Mouse (Mus musculus) intestine, embryonic 14.5 days (tissue): ENCODE results near the gene Zar1l. TPM values are rescaled to one million over a fixed set of nuclear protein-coding genes. Genes with fewer than 3 reads are reported as not detected.

ENCODE experiments used
- ATAC-seq: fragments of 200-750 bp; cut with Nextera tagmentation; replicated peaks from 2 replicates; pipeline ENCODE4 v1.8.0; 2017; ENCODE audit warnings: low read depth, moderate number of reproducible peaks, moderate TSS enrichment, moderate library complexity; ENCODE audit not compliant: low FRiP score, low TSS enrichment
- DNase-seq: peaks from one replicate; pipeline ENCODE4 v3.0.0-alpha.2; 2018; ENCODE audit warnings: low spot score
- H3K27ac ChIP-seq: fragments of 300-500 bp; sonication (generic); 2 replicates; pipeline ENCODE4 v1.5.1; 2014; ENCODE audit warnings: low read depth, mild to moderate bottlenecking, control low read depth
- H3K27me3 ChIP-seq: fragments of 300-500 bp; sonication (generic); replicated peaks from 2 replicates; pipeline ENCODE4 v1.6.1; 2014; ENCODE audit warnings: low read length, control low read depth; ENCODE audit not compliant: control insufficient read depth, insufficient read depth
- H3K36me3 ChIP-seq: fragments of 300-500 bp; sonication (generic); 2 replicates; pipeline ENCODE4 v1.6.1; 2014; ENCODE audit warnings: low read length, control low read depth; ENCODE audit not compliant: control insufficient read depth, insufficient read depth
- H3K4me1 ChIP-seq: fragments of 300-500 bp; sonication (generic); replicated peaks from 2 replicates; pipeline ENCODE4 v1.6.1; 2014; ENCODE audit warnings: low read length, control low read depth, mixed read lengths; ENCODE audit not compliant: control insufficient read depth, insufficient read depth
- H3K4me2 ChIP-seq: fragments of 300-500 bp; sonication (generic); 2 replicates; pipeline ENCODE4 v1.6.1; 2014; ENCODE audit warnings: low read length
- H3K4me3 ChIP-seq: fragments of 300-500 bp; sonication (generic); 2 replicates; pipeline ENCODE4 v1.5.1; 2014; ENCODE audit warnings: low read depth, low read length, control low read depth, mixed read lengths
- H3K9ac ChIP-seq: fragments of 300-500 bp; sonication (generic); 2 replicates; pipeline ENCODE4 v1.6.1; 2014; ENCODE audit warnings: mild to moderate bottlenecking, low read length
- H3K9me3 ChIP-seq: fragments of 300-500 bp; sonication (generic); 2 replicates; pipeline ENCODE4 v1.6.1; 2016; ENCODE audit warnings: low read length, control low read depth; ENCODE audit not compliant: control insufficient read depth
- WGBS: fragments of 180-500 bp; shearing (Covaris S2); extraction: QIAGEN DNeasy Blood & Tissue Kit; methylation state at CpG from one replicate; pipeline ENCODE4 v1.1.7; 2014; 5-methylcytosine and 5-hydroxymethylcytosine counted together
- polyA plus RNA-seq: library from polyadenylated mRNA; unstranded; fragments of >200 nt; fragmentation: Nextera tagmentation; extraction: Ambion mirVana; gene quantifications from 2 replicates; pipeline ENCODE4 v1.2.1, GENCODE M21; 2014

Zar1l gene
- polyA plus RNA-seq = not detected in 2 replicates

DNA sequence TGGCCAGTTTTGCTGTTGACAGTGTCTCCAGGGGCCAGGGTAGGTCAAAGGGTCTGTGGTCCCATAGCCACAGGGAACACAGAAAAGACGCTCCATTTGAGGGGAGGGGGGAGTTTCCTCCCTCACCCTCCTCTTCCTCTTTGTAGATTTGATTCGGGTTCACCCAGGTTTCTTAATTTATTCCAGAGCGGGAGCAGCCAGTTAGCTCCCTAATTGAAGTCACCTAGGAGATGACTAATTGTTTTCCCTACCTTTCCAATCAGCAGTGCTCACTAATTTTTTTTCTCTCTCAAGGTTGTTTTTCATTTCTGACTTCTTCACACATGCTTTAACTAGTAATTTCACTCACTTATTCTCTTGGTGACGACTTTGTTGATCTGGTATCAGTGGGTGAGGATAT, at the start of gene Zar1l:
Zar1l (minus strand) TSS at position 101 of the 400 bp plus-strand sequence.
- DNase-seq = no peak
- ATAC-seq = no peak
- H3K27me3 ChIP-seq = no peaks in the 10 kb centered on the region
- peaks cover under 1% of the 10 kb centered on the region; the same call in 1 of the 2 replicates for H3K4me1 ChIP-seq
- no peak within 1 kb of the TSS for H3K4me2 ChIP-seq
- H3K36me3 ChIP-seq = no peaks in the 10 kb centered on the region
- H3K9ac ChIP-seq = no peak within 1 kb of the TSS
- no peak within 1 kb of the TSS for H3K4me3 ChIP-seq
- no peak within 1 kb of the TSS for H3K27ac ChIP-seq
- WGBS = 60% methylated on average over 4 of the region's 4 CpGs
- H3K9me3 ChIP-seq = no peaks in the 10 kb centered on the region

DNA sequence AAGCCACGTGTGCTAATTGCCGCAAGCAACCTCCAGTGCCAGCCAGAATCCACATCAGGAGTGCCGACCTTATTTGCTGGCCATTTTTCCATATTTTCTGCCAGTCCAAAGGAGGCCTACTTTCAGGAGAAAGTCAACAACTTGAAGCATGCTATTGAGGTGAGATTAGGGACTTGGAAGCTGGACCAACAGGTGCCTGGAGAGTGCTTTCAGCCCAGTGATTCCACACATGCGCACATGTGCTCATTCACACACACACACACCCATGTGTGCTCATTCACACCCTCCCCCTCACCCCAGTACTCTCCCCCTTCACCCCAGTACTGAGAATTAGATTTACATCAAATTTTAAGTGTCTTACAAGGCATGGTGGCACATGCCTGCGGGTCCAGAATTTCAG, 49.0 kb upstream of the Zar1l start:
- 90% methylated on average over 5 of the region's 5 CpGs for WGBS
- Histone ChIP-seq H3K27me3 (no peaks in the 10 kb centered on the region), H3K27ac (no peak overlapping the region), H3K9ac (no peak overlapping the region), H3K4me2 (no peak overlapping the region), H3K36me3 (peaks cover 74% of the 10 kb centered on the region), H3K9me3 (no peaks in the 10 kb centered on the region), H3K4me1 (no peaks in the 10 kb centered on the region), H3K4me3 (no peak overlapping the region)
- ATAC-seq = no peak
- no peak for DNase-seq

DNA sequence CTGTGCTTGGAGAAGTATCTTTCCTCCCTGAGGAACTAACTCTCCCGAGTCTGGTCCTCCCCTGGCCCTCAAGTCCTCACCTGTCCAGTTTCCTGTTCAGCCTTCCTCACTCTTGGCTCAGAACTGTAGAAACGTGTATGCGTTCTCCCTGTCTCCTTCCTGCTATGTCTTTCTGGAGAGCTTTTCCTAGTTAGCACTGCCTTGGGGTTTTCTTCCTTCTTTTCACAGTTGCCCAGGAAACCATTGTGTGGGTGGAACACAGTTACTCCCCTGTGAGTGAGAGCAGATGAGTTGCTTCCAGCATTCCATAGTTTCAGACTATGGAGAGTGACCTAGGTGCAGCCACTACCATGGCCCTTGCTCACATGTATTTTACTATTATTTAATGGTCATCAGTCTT, 48.3 kb upstream of the Zar1l start:
- DNase-seq = peak; percentile 48
- no peak for ATAC-seq
- WGBS = 64% methylated on average over 3 of the region's 3 CpGs

DNA sequence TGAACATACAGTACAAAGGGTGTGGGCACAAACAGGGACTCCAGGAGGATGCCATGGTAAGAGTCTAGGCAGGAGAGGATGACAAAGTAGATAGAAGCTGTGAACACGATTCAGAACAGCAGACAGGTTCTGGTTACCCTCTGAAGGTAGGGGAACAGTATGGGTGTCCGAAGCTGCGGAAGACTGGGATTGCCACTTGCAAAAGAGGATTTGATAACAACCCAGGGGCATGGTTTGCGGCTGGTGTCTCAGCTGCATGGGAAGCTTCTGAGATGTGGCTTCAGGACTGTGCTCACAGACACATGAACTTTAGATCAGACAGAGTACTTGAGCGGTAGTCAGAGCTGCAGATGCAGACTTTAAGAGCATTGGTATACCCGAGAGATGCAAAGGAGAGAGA, 46.5 kb upstream of the Zar1l start:
- H3K4me2 ChIP-seq = no peak overlapping the region
- H3K36me3 ChIP-seq = peaks cover 74% of the 10 kb centered on the region
- no peaks in the 10 kb centered on the region for H3K27me3 ChIP-seq
- ATAC-seq (no peak), DNase-seq (peak; percentile 42)
- 94% methylated on average over 6 of the region's 6 CpGs for WGBS
- H3K9ac ChIP-seq = no peak overlapping the region
- no peaks in the 10 kb centered on the region for H3K9me3 ChIP-seq
- no peak overlapping the region for H3K4me3 ChIP-seq
- no peaks in the 10 kb centered on the region for H3K4me1 ChIP-seq
- no peak overlapping the region for H3K27ac ChIP-seq

More for the DNA sequence above, 48.3 kb upstream of the Zar1l start:
- Histone ChIP-seq H3K4me3 (no peak overlapping the region), H3K4me2 (no peak overlapping the region), H3K9me3 (no peaks in the 10 kb centered on the region), H3K36me3 (peaks cover 71% of the 10 kb centered on the region), H3K9ac (no peak overlapping the region), H3K4me1 (no peaks in the 10 kb centered on the region), H3K27me3 (no peaks in the 10 kb centered on the region), H3K27ac (no peak overlapping the region)

DNA sequence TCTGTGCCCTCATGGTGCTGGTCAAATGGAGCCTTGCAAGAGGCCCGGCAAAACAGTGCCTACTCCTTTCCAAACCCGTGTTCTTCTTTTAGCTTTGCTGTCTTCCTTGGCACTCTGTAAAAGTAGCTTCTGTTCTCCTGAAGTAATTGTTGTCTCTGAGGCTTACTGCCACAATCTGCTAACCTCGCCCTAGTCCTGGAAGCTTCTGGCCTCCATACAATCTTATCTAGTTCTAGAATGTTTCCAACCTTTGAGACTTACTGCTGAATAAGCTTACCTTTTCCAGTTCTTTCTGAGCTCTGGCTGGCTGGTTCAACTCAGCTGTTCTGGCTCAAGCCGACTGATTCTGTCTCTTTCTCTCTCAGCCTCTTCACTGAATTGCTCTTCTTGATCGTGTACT, 43.8 kb upstream of the Zar1l start:
- peak; percentile 42 for DNase-seq
- 83% methylated on average over 5 of the region's 5 CpGs for WGBS
- ATAC-seq = no peak
- no peak overlapping the region for H3K9ac ChIP-seq
- no peak overlapping the region for H3K4me3 ChIP-seq
- H3K27me3 ChIP-seq = no peaks in the 10 kb centered on the region
- no peak overlapping the region for H3K4me2 ChIP-seq
- no peaks in the 10 kb centered on the region for H3K9me3 ChIP-seq
- peaks cover 66% of the 10 kb centered on the region for H3K36me3 ChIP-seq
- no peaks in the 10 kb centered on the region for H3K4me1 ChIP-seq
- no peak overlapping the region for H3K27ac ChIP-seq

DNA sequence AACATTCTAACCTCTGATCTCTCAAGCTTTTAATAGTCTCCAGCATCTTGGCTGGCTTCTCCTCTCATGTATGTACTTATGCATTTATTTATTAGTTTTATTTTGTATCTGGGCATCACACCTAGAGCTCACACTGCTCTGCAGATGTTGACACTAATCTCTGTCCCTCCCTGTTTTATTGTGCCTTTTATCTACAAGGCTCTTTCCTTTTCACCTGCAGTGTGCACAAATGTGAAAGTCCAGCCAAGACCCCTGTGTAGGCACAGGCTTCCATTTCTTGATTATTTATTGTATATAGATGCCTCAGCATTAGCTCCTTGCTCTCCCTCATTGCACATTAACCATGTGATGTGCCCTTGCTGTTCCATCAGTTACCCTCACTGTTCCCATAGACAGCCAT, 43.4 kb upstream of the Zar1l start:
- Histone ChIP-seq H3K36me3 (peaks cover 63% of the 10 kb centered on the region), H3K27me3 (no peaks in the 10 kb centered on the region), H3K9ac (no peak overlapping the region), H3K27ac (no peak overlapping the region), H3K9me3 (no peaks in the 10 kb centered on the region), H3K4me2 (no peak overlapping the region), H3K4me3 (no peak overlapping the region), H3K4me1 (no peaks in the 10 kb centered on the region)
- no peak; the same call in 1 of the 2 replicates for ATAC-seq
- no peak for DNase-seq

DNA sequence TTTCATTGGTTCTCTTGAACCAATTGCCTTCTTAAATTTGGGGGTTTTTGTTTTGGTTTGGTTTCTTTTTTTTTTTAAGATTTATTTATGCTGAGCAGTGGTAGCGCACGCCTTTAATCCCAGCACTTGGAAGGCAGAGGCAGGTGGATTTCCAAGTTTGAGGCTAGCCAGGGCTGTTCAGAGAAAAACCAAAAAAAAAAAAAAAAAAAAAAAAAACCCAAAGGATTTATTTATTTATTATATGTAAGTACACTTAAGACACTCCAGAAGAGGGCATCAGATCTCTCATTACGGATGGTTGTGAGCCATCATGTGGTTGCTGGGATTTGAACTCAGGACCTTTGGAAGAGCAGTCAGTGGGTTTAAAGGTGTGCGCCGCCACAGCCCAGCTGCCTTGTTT, 42.9 kb upstream of the Zar1l start:
- DNase-seq (peak; percentile 4), ATAC-seq (no peak)
- Histone ChIP-seq H3K4me1 (no peaks in the 10 kb centered on the region), H3K4me3 (no peak overlapping the region), H3K9ac (no peak overlapping the region), H3K36me3 (peaks cover 65% of the 10 kb centered on the region), H3K27me3 (no peaks in the 10 kb centered on the region), H3K9me3 (no peaks in the 10 kb centered on the region), H3K27ac (no peak overlapping the region), H3K4me2 (no peak overlapping the region)
- WGBS = 94% methylated on average over 5 of the region's 5 CpGs

DNA sequence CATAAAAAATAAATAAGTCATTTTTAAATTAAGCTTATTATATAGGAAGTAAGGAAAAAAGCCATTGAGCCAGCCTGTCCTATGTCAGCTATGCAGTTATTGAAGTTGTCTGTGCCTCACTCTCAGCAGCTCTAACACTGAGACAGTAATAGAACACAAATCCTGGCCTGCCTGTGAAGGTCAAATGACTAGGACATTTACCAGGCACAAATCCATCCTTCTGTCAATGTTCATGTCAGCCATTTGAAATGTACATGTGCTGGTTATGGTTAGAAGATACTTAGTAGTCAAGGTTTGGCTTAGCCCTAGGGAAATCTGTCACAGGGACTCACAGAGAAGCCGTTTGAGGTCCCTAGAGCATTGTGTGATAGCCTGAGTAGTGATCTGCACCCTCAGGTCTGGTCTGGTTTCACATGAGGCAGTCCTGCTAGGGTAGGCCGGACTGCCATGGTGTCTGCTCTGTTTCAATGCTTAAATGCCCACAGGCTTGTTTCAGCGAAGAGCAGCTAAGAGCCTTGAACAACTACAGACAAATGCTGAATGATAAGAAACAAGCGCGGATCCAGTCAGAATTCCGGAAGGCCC, 41.6 kb upstream of the Zar1l start:
- no peak for ATAC-seq
- Histone ChIP-seq H3K9ac (no peak overlapping the region), H3K4me1 (no peaks in the 10 kb centered on the region), H3K9me3 (no peaks in the 10 kb centered on the region), H3K4me3 (no peak overlapping the region), H3K27ac (no peak overlapping the region), H3K27me3 (no peaks in the 10 kb centered on the region), H3K4me2 (no peak overlapping the region), H3K36me3 (peaks cover 69% of the 10 kb centered on the region)
- DNase-seq = peak; percentile 15
- WGBS = 93% methylated on average over 6 of the region's 6 CpGs

DNA sequence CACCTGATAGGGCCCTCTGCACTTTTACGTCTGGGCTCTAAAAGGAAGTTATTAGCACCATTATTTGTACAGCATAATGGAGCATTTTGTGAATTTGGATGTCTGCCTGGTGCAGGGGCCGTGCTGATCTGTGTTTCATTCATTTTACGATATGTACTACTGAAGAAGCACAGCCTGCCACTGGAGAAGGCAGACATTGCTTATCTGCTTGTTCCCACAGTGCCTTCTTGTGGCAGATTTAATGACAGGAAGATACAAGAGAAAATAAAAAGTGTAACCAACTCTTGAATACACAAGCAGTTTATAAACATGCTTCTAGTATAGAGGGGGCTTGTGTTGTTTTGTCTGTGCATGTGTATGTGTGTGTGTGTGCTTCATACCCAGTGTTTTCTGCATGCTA, 33.7 kb upstream of the Zar1l start:
- no peaks in the 10 kb centered on the region for H3K4me1 ChIP-seq
- H3K27me3 ChIP-seq = no peaks in the 10 kb centered on the region
- no peak overlapping the region for H3K4me2 ChIP-seq
- no peaks in the 10 kb centered on the region for H3K9me3 ChIP-seq
- 53% methylated on average over 3 of the region's 3 CpGs for WGBS
- H3K4me3 ChIP-seq = no peak overlapping the region
- H3K9ac ChIP-seq = no peak overlapping the region
- H3K27ac ChIP-seq = no peak overlapping the region
- DNase-seq = peak; percentile 35
- no peak for ATAC-seq
- peaks cover 66% of the 10 kb centered on the region for H3K36me3 ChIP-seq
